Mouse (Mus musculus) erythroblast, embryonic 14.5 days (primary cell): Measurements from ENCODE around the gene Frmpd2. TPM values are rescaled to one million over a fixed set of nuclear protein-coding genes. Genes with fewer than 3 reads are reported as not detected.
"Not testable (repeated sequence)": the region's sequence is repeated elsewhere in the genome, so short reads cannot be mapped to it uniquely, and the experiment has no call there.

ENCODE experiments used
- H3K27me3 ChIP-seq: 2 replicates; pipeline ENCODE4 v1.6.1; 2012; ENCODE audit warnings: inconsistent platforms; ENCODE audit not compliant: control insufficient read depth
- H3K36me3 ChIP-seq: 2 replicates; pipeline ENCODE4 v1.6.1; 2012; ENCODE audit warnings: mild to moderate bottlenecking, inconsistent platforms; ENCODE audit not compliant: control insufficient read depth
- H3K4me1 ChIP-seq: 2 replicates; pipeline ENCODE4 v1.6.1; 2012; ENCODE audit warnings: inconsistent platforms; ENCODE audit not compliant: control insufficient read depth
- H3K4me3 ChIP-seq: replicated peaks from 2 replicates; pipeline ENCODE3; 2012; ENCODE audit warnings: moderate library complexity, mild to moderate bottlenecking, inconsistent platforms
- H3K9me3 ChIP-seq: 2 replicates; pipeline ENCODE4 v1.6.1; 2012; ENCODE audit warnings: low read length, inconsistent platforms, mixed read lengths; ENCODE audit not compliant: control insufficient read depth
- GATA1 ChIP-seq: IDR thresholded peaks from 2 replicates; pipeline ENCODE4 v1.6.1; 2012; ENCODE audit warnings: low read length, inconsistent platforms, mixed read lengths
- TAL1 ChIP-seq: IDR thresholded peaks from 3 replicates; pipeline ENCODE4 v1.6.1; 2012; ENCODE audit warnings: low read length, inconsistent platforms, mixed read lengths
- polyA plus RNA-seq: library from polyadenylated mRNA; stranded (reverse); fragments of >175 nt; gene quantifications from 2 replicates; pipeline ENCODE4 v1.2.3, GENCODE M21; 2012

Gene Frmpd2
- not detected in 2 replicates for polyA plus RNA-seq

GRCm38 (mm10) chr14:33471331-33471730 lies at the start of gene Frmpd2:
TSS of gene Frmpd2 (plus strand) at chr14:33471696.
- Histone ChIP-seq H3K4me3 (no peak within 1 kb of the TSS), H3K27me3 (no peaks in the 10 kb centered on the region), H3K9me3 (no peaks in the 10 kb centered on the region), H3K4me1 (no peaks in the 10 kb centered on the region), H3K36me3 (no peaks in the 10 kb centered on the region)
- TF ChIP-seq GATA1 (no peak), TAL1 (no peak)

GRCm38 (mm10) chr14:33423003-33423402 lies 48.5 kb upstream of the Frmpd2 start:
- Histone ChIP-seq H3K4me3 (no peak overlapping the region), H3K36me3 (no peaks in the 10 kb centered on the region), H3K4me1 (no peaks in the 10 kb centered on the region), H3K9me3 (no peaks in the 10 kb centered on the region), H3K27me3 (no peaks in the 10 kb centered on the region)
- TF ChIP-seq TAL1 (no peak), GATA1 (no peak)

GRCm38 (mm10) chr14:33424124-33424523 lies 47.4 kb upstream of the Frmpd2 start:
- Histone ChIP-seq H3K9me3 (no peaks in the 10 kb centered on the region), H3K4me1 (no peaks in the 10 kb centered on the region), H3K36me3 (no peaks in the 10 kb centered on the region), H3K27me3 (no peaks in the 10 kb centered on the region), H3K4me3 (no peak overlapping the region)
- no peak for TF ChIP-seq TAL1
- no peak for TF ChIP-seq GATA1

GRCm38 (mm10) chr14:33432485-33432884 lies 39.0 kb upstream of the Frmpd2 start:
- peaks cover 11% of the 10 kb centered on the region for H3K9me3 ChIP-seq
- not testable (repeated sequence) for H3K27me3 ChIP-seq, H3K4me3 ChIP-seq, H3K36me3 ChIP-seq, H3K4me1 ChIP-seq

- H3K9me3 ChIP-seq, result no peaks in the 10 kb centered on the region
- TF ChIP-seq GATA1 (no peak), TAL1 (no peak)
Observed at GRCm38 (mm10) chr14:33443780-33444179, 27.7 kb upstream of the Frmpd2 start.

GRCm38 (mm10) chr14:33445962-33446361 lies 25.5 kb upstream of the Frmpd2 start:
- Histone ChIP-seq H3K4me1 (peaks cover 24% of the 10 kb centered on the region), H3K27me3 (peaks cover 7% of the 10 kb centered on the region; the same call in 1 of the 2 replicates), H3K4me3 (peak overlapping the region; percentile 86), H3K36me3 (no peaks in the 10 kb centered on the region), H3K9me3 (no peaks in the 10 kb centered on the region)
- TF ChIP-seq GATA1 (no peak), TAL1 (no peak)

More at GRCm38 (mm10) chr14:33443780-33444179, 27.7 kb upstream of the Frmpd2 start:
- H3K36me3 ChIP-seq, result no peaks in the 10 kb centered on the region
- H3K4me3 ChIP-seq, result no peak overlapping the region
- H3K27me3 ChIP-seq, result peaks cover 3% of the 10 kb centered on the region; the same call in 1 of the 2 replicates
- H3K4me1 ChIP-seq, result peaks cover 24% of the 10 kb centered on the region

GRCm38 (mm10) chr14:33446561-33447023 lies 24.9 kb upstream of the Frmpd2 start:
- peak overlapping the region; percentile 86 for H3K4me3 ChIP-seq
- H3K36me3 ChIP-seq, result no peaks in the 10 kb centered on the region
- H3K4me1 ChIP-seq, result peaks cover 24% of the 10 kb centered on the region
- no peaks in the 10 kb centered on the region for H3K9me3 ChIP-seq
- no peak for TF ChIP-seq TAL1
- no peak for TF ChIP-seq GATA1
- peaks cover 10% of the 10 kb centered on the region for H3K27me3 ChIP-seq

GRCm38 (mm10) chr14:33447027-33447569 lies 24.4 kb upstream of the Frmpd2 start, which contains the start of gene Mapk8:
TSS of gene Mapk8 (minus strand) at chr14:33447158.
- Histone ChIP-seq H3K27me3 (peaks cover 10% of the 10 kb centered on the region), H3K4me3 (peak within 1 kb of the TSS; percentile 86), H3K36me3 (no peaks in the 10 kb centered on the region), H3K4me1 (peaks cover 24% of the 10 kb centered on the region), H3K9me3 (no peaks in the 10 kb centered on the region)
- no peak for TF ChIP-seq TAL1
- TF ChIP-seq GATA1, result no peak

- H3K4me3 ChIP-seq, result no peak overlapping the region
- peaks cover 10% of the 10 kb centered on the region for H3K27me3 ChIP-seq
- H3K36me3 ChIP-seq, result no peaks in the 10 kb centered on the region
- H3K9me3 ChIP-seq, result no peaks in the 10 kb centered on the region
- peaks cover 24% of the 10 kb centered on the region for H3K4me1 ChIP-seq
- TF ChIP-seq GATA1 (no peak), TAL1 (no peak)
Observed at GRCm38 (mm10) chr14:33448276-33448675, 23.2 kb upstream of the Frmpd2 start.
